In genomic region chr1:92474066-92474578, GRCm38 (mm10) we compare ENCODE assay signal across 8 mouse cellular contexts. TPM values are rescaled to one million over a fixed set of nuclear protein-coding genes. Genes with fewer than 3 reads are reported as not detected.
DNase-seq lines count a peak whose midpoint lies in the region; ATAC-seq lines count a peak whose summit lies in the region.

No protein-coding gene starts in this region.

- no peaks in the 10 kb centered on the region for H3K9me3 ChIP-seq in heart, embryonic 12.5 days (replicated peaks)
- no peaks in the 10 kb centered on the region for H3K9me3 ChIP-seq in forebrain, embryonic 14.5 days (replicated peaks; ENCODE audit: control insufficient read depth, low read length)
- no peaks in the 10 kb centered on the region for H3K9me3 ChIP-seq in liver, embryonic 16.5 days (replicated peaks; ENCODE audit: control insufficient read depth, low read length)

- intact Hi-C loops in heart, postnatal 10 days (cut with DNase I): no loop called here

- no peak for DNase-seq in heart, postnatal 10 days
- peak; percentile 37 for DNase-seq in ES-CJ7 (ENCODE audit: low read depth, low spot score)
- peak; percentile 4 for DNase-seq in forebrain, embryonic 14.5 days (ENCODE audit: low spot score)
- no peak for DNase-seq in adrenal gland, postnatal 4 days (ENCODE audit: low spot score in 2 of 2)
- DNase-seq in ovary, postnatal 36 days (ENCODE audit: low spot score): no peak
- no peak for DNase-seq in natural killer cell, adult 2 months (ENCODE audit: low spot score in 2 of 2)

- peaks cover 26% of the 10 kb centered on the region for H3K36me3 ChIP-seq in heart, embryonic 12.5 days
- peaks cover 17% of the 10 kb centered on the region for H3K36me3 ChIP-seq in forebrain, embryonic 14.5 days (ENCODE audit: control insufficient read depth, insufficient read depth, low read length)
- peaks cover 9% of the 10 kb centered on the region for H3K36me3 ChIP-seq in liver, embryonic 16.5 days (ENCODE audit: control insufficient read depth, insufficient read depth)

- H3K4me2 ChIP-seq in heart, embryonic 12.5 days: peak overlapping the region; percentile 94
- H3K4me2 ChIP-seq in forebrain, embryonic 14.5 days (ENCODE audit: low read length): peak overlapping the region; percentile 84
- H3K4me2 ChIP-seq in liver, embryonic 16.5 days (ENCODE audit: low read depth, low read length): peak overlapping the region; percentile 92

- 2% methylated on average over 10 of the region's 10 CpGs for WGBS in heart, embryonic 12.5 days
- 4% methylated on average over 10 of the region's 10 CpGs for WGBS in forebrain, embryonic 14.5 days
- 4% methylated on average over 10 of the region's 10 CpGs for WGBS in liver, embryonic 16.5 days (ENCODE audit: insufficient replicate concordance)

- H3K9ac ChIP-seq in heart, embryonic 12.5 days: peak overlapping the region; percentile 94
- H3K9ac ChIP-seq in forebrain, embryonic 14.5 days (ENCODE audit: low read length): peak overlapping the region; percentile 96
- H3K9ac ChIP-seq in liver, embryonic 16.5 days (ENCODE audit: low read depth, low read length): peak overlapping the region; percentile 93

- 0 out of 2 replicates have a peak overlapping the region, but pooled peaks have one; percentile 37 for H3K27ac ChIP-seq in heart, embryonic 12.5 days (ENCODE audit: poor library complexity, severe bottlenecking)
- no peak overlapping the region for H3K27ac ChIP-seq in forebrain, embryonic 14.5 days (ENCODE audit: low read depth, low read length)
- peak overlapping the region; percentile 64 for H3K27ac ChIP-seq in liver, embryonic 16.5 days (ENCODE audit: low read length)

- ATAC-seq in heart, embryonic 12.5 days (ENCODE audit: insufficient number of reproducible peaks, low FRiP score): peak; percentile 52
- ATAC-seq in forebrain, embryonic 14.5 days: no peak
- ATAC-seq in liver, embryonic 16.5 days (ENCODE audit: low read depth): peak; percentile 52

- peak overlapping the region; percentile 98 for H3K4me3 ChIP-seq in heart, embryonic 12.5 days
- peak overlapping the region; percentile 97 for H3K4me3 ChIP-seq in forebrain, embryonic 14.5 days (ENCODE audit: low read depth, low read length)
- H3K4me3 ChIP-seq in liver, embryonic 16.5 days (ENCODE audit: low read depth, low read length): peak overlapping the region; percentile 95

- H3K27me3 ChIP-seq in heart, embryonic 12.5 days (replicated peaks): 0 out of 2 replicates have a peak, but pooled peaks cover 4% of the 10 kb centered on the region
- H3K27me3 ChIP-seq in forebrain, embryonic 14.5 days (replicated peaks; ENCODE audit: control insufficient read depth, insufficient read depth, low read length): no peaks in the 10 kb centered on the region
- no peaks in the 10 kb centered on the region for H3K27me3 ChIP-seq in liver, embryonic 16.5 days (ENCODE audit: control insufficient read depth, insufficient read depth, low read depth, low read length)

- peaks cover 15% of the 10 kb centered on the region for H3K4me1 ChIP-seq in heart, embryonic 12.5 days (replicated peaks)
- peaks cover 6% of the 10 kb centered on the region; the same call in 1 of the 2 replicates for H3K4me1 ChIP-seq in forebrain, embryonic 14.5 days (ENCODE audit: control insufficient read depth, insufficient read depth, low read length)
- peaks cover 9% of the 10 kb centered on the region for H3K4me1 ChIP-seq in liver, embryonic 16.5 days (ENCODE audit: control insufficient read depth, low read depth, low read length)

RNA-seq across cellular contexts. Expression of gene Ndufa10, which starts 0.5 kb away (rescaled TPM):
- polyA plus RNA-seq in heart, embryonic 12.5 days (2016; fragmentation: Nextera tagmentation; extraction: Ambion mirVana): 406 and 431 TPM in 2 replicates
- total RNA-seq in heart, postnatal 10 days (2021): 100 to 1,000 TPM; 764 to 809 TPM
- 304 and 311 TPM in 2 replicates for polyA plus RNA-seq in forebrain, embryonic 14.5 days (2014; fragmentation: Nextera tagmentation; extraction: Ambion mirVana)
- 137 and 143 TPM in 2 replicates for polyA plus RNA-seq in liver, embryonic 16.5 days (2015; fragmentation: Nextera tagmentation; extraction: Ambion mirVana)
- total RNA-seq in adrenal gland, postnatal 4 days (2021): 100 to 1,000 TPM; 250 to 282 TPM

RNA-seq across cellular contexts. Expression of gene Olfr1416, which starts 10.8 kb away (rescaled TPM):
- not detected in 2 replicates for polyA plus RNA-seq in heart, embryonic 12.5 days (2016; fragmentation: Nextera tagmentation; extraction: Ambion mirVana)
- not detected for total RNA-seq in heart, postnatal 10 days (2021)
- not detected in 2 replicates for polyA plus RNA-seq in forebrain, embryonic 14.5 days (2014; fragmentation: Nextera tagmentation; extraction: Ambion mirVana)
- polyA plus RNA-seq in liver, embryonic 16.5 days (2015; fragmentation: Nextera tagmentation; extraction: Ambion mirVana): not detected in 2 replicates
- not detected for total RNA-seq in adrenal gland, postnatal 4 days (2021)

RNA-seq across cellular contexts. Expression of gene Olfr1415, which starts 21.8 kb away (rescaled TPM):
- not detected in 2 replicates for polyA plus RNA-seq in heart, embryonic 12.5 days (2016; fragmentation: Nextera tagmentation; extraction: Ambion mirVana)
- not detected for total RNA-seq in heart, postnatal 10 days (2021)
- not detected in 2 replicates for polyA plus RNA-seq in forebrain, embryonic 14.5 days (2014; fragmentation: Nextera tagmentation; extraction: Ambion mirVana)
- not detected in 2 replicates for polyA plus RNA-seq in liver, embryonic 16.5 days (2015; fragmentation: Nextera tagmentation; extraction: Ambion mirVana)
- total RNA-seq in adrenal gland, postnatal 4 days (2021): not detected

RNA-seq across cellular contexts. Expression of gene Olfr1414, which starts 44.3 kb away (rescaled TPM):
- polyA plus RNA-seq in heart, embryonic 12.5 days (2016; fragmentation: Nextera tagmentation; extraction: Ambion mirVana): not detected in 2 replicates
- not detected for total RNA-seq in heart, postnatal 10 days (2021)
- polyA plus RNA-seq in forebrain, embryonic 14.5 days (2014; fragmentation: Nextera tagmentation; extraction: Ambion mirVana): not detected in 2 replicates
- not detected in 2 replicates for polyA plus RNA-seq in liver, embryonic 16.5 days (2015; fragmentation: Nextera tagmentation; extraction: Ambion mirVana)
- total RNA-seq in adrenal gland, postnatal 4 days (2021): under 1 TPM in 1 of 2 experiments, not detected in 1; 0.08 TPM

Comparison
In these comparisons a context has a peak if more than half of its experiments do, and no peak if none do; other contexts are left out.
1. DNase-seq: peak in ES-CJ7 (single experiment) and forebrain, embryonic 14.5 days (single experiment); none in heart, postnatal 10 days (0 of 2), adrenal gland, postnatal 4 days (0 of 2), ovary, postnatal 36 days (single experiment) and natural killer cell, adult 2 months (0 of 2).
2. Peak in every context shown above with its lines, with median percentiles within 50 percentile points of each other: H3K4me2 ChIP-seq, H3K4me3 ChIP-seq and H3K9ac ChIP-seq.